Mouse (Mus musculus): ENCODE results near the gene Mbnl2.

The Mbnl2 gene

GRCm38 (mm10) chr14:120275246-120276238 lies at the start of gene Mbnl2:
Gene Mbnl2 (plus strand): TSS chr14:120275669.
- peak; percentile 79 to 94 for DNase-seq (ENCODE audit: low spot score in 2 of 2)

GRCm38 (mm10) chr14:120232076-120232496 lies 43.4 kb upstream of the Mbnl2 start:
- DNase-seq (ENCODE audit: low spot score in 2 of 2), result no peak

- no peak for DNase-seq (ENCODE audit: low spot score in 2 of 2)
These were observed 39.9 kb upstream of the Mbnl2 start for GRCm38 (mm10) chr14:120235610-120236009.

- no peak for DNase-seq (ENCODE audit: low spot score in 2 of 2)
These were observed 37.0 kb upstream of the Mbnl2 start for GRCm38 (mm10) chr14:120238501-120238900.

GRCm38 (mm10) chr14:120240209-120240608 lies 35.3 kb upstream of the Mbnl2 start:
- DNase-seq (ENCODE audit: low spot score in 2 of 2), result no peak

- DNase-seq (ENCODE audit: low spot score in 2 of 2), result no peak
These were observed 32.8 kb upstream of the Mbnl2 start for GRCm38 (mm10) chr14:120242711-120243110.

GRCm38 (mm10) chr14:120245081-120245705 lies 30.3 kb upstream of the Mbnl2 start:
- no peak for DNase-seq (ENCODE audit: low spot score in 2 of 2)

GRCm38 (mm10) chr14:120253331-120253730 lies 22.1 kb upstream of the Mbnl2 start:
- DNase-seq (ENCODE audit: low spot score in 2 of 2), result no peak

GRCm38 (mm10) chr14:120256146-120256545 lies 19.3 kb upstream of the Mbnl2 start:
- no peak for DNase-seq (ENCODE audit: low spot score in 2 of 2)

GRCm38 (mm10) chr14:120256623-120257384 lies 18.7 kb upstream of the Mbnl2 start:
- no peak for DNase-seq (ENCODE audit: low spot score in 2 of 2)

GRCm38 (mm10) chr14:120257483-120257882 lies 18.0 kb upstream of the Mbnl2 start:
- DNase-seq (ENCODE audit: low spot score in 2 of 2), result no peak

- no peak for DNase-seq (ENCODE audit: low spot score in 2 of 2)
These were observed 16.0 kb upstream of the Mbnl2 start for GRCm38 (mm10) chr14:120259426-120259825.

- no peak for DNase-seq (ENCODE audit: low spot score in 2 of 2)
These were observed 13.9 kb upstream of the Mbnl2 start for GRCm38 (mm10) chr14:120261606-120262005.

GRCm38 (mm10) chr14:120262660-120263379 lies 12.6 kb upstream of the Mbnl2 start:
- DNase-seq (ENCODE audit: low spot score in 2 of 2), result no peak

- peak in 1 of 2 experiments; percentile 66 for DNase-seq (ENCODE audit: low spot score in 2 of 2)
These were observed 11.9 kb upstream of the Mbnl2 start for GRCm38 (mm10) chr14:120263380-120264135.

GRCm38 (mm10) chr14:120265886-120266285 lies 9.6 kb upstream of the Mbnl2 start:
- no peak for DNase-seq (ENCODE audit: low spot score in 2 of 2)

- no peak for DNase-seq (ENCODE audit: low spot score in 2 of 2)
These were observed 8.3 kb upstream of the Mbnl2 start for GRCm38 (mm10) chr14:120267130-120267529.

- no peak for DNase-seq (ENCODE audit: low spot score in 2 of 2)
These were observed 5.4 kb upstream of the Mbnl2 start for GRCm38 (mm10) chr14:120270031-120270430.

- DNase-seq (ENCODE audit: low spot score in 2 of 2), result no peak
These were observed 4.8 kb upstream of the Mbnl2 start for GRCm38 (mm10) chr14:120270633-120271032.

- DNase-seq (ENCODE audit: low spot score in 2 of 2), result no peak
These were observed 4.4 kb upstream of the Mbnl2 start for GRCm38 (mm10) chr14:120271096-120271495.

GRCm38 (mm10) chr14:120273766-120274165 lies 1.7 kb upstream of the Mbnl2 start:
- DNase-seq (ENCODE audit: low spot score in 2 of 2), result no peak

All from spleen, postnatal 10 days (tissue).